Mouse (Mus musculus) ovary, postnatal 36 days (tissue): Measurements from ENCODE around the gene Gm13283.
"Not testable (repeated sequence)": the region's sequence is repeated elsewhere in the genome, so short reads cannot be mapped to it uniquely, and the experiment has no call there.

Experiments used
- DNase-seq: peaks from one replicate; pipeline ENCODE4 v3.0.0; 2022; ENCODE audit warnings: low spot score, mixed read lengths

The Gm13283 gene

GRCm38 (mm10) chr4:88759610-88760268 lies at the start of gene Gm13283:
TSS of gene Gm13283 (plus strand) at chr4:88760119.
- DNase-seq = not testable (repeated sequence)

GRCm38 (mm10) chr4:88714281-88714680 lies 45.6 kb upstream of the Gm13283 start:
- DNase-seq = no peak

- DNase-seq = no peak
Observed at GRCm38 (mm10) chr4:88715059-88715458, 44.9 kb upstream of the Gm13283 start.

- DNase-seq = no peak
Observed at GRCm38 (mm10) chr4:88718715-88719114, 41.2 kb upstream of the Gm13283 start.

- DNase-seq = peak; percentile 92
Observed at GRCm38 (mm10) chr4:88721791-88722721, 37.9 kb upstream of the Gm13283 start, which contains the start of the genes Gm26566 and Klhl9. TSS of gene Gm26566 (plus strand) at chr4:88721805. TSS of gene Klhl9 (minus strand) at chr4:88722465.

- no peak for DNase-seq
Observed at GRCm38 (mm10) chr4:88723497-88724090, 36.3 kb upstream of the Gm13283 start.

- no peak for DNase-seq
Observed at GRCm38 (mm10) chr4:88726727-88727126, 33.2 kb upstream of the Gm13283 start.

GRCm38 (mm10) chr4:88727324-88727723 lies 32.6 kb upstream of the Gm13283 start:
- DNase-seq = no peak

- peak; percentile 60 for DNase-seq
Observed at GRCm38 (mm10) chr4:88738480-88738879, 21.4 kb upstream of the Gm13283 start.

GRCm38 (mm10) chr4:88739036-88739435 lies 20.9 kb upstream of the Gm13283 start:
- no peak for DNase-seq

- no peak for DNase-seq
Observed at GRCm38 (mm10) chr4:88741426-88741825, 18.5 kb upstream of the Gm13283 start.

- no peak for DNase-seq
Observed at GRCm38 (mm10) chr4:88742771-88743371, 17.0 kb upstream of the Gm13283 start.

GRCm38 (mm10) chr4:88744207-88744606 lies 15.7 kb upstream of the Gm13283 start:
- DNase-seq = no peak

GRCm38 (mm10) chr4:88749926-88750325 lies 10.0 kb upstream of the Gm13283 start:
- DNase-seq = no peak

GRCm38 (mm10) chr4:88754818-88755340 lies 5.0 kb upstream of the Gm13283 start, which contains the start of gene Gm13271:
TSS of gene Gm13271 (plus strand) at chr4:88754868.
- DNase-seq = peak; percentile 67

GRCm38 (mm10) chr4:88756581-88757513 lies 3.1 kb upstream of the Gm13283 start:
- DNase-seq = not testable (repeated sequence)

GRCm38 (mm10) chr4:88757628-88758031 lies 2.3 kb upstream of the Gm13283 start:
- DNase-seq = peak; percentile 88

- DNase-seq = not testable (repeated sequence)
Observed at GRCm38 (mm10) chr4:88758751-88759150, 1.2 kb upstream of the Gm13283 start.

- peak; percentile 83 for DNase-seq
Observed at GRCm38 (mm10) chr4:88760431-88760830, 512 bp downstream of the Gm13283 start.

GRCm38 (mm10) chr4:88761776-88762175 lies 1.9 kb downstream of the Gm13283 start:
- DNase-seq = peak; percentile 61

GRCm38 (mm10) chr4:88762341-88762740 lies 2.4 kb downstream of the Gm13283 start:
- DNase-seq = not testable (repeated sequence)
